Mouse (Mus musculus) thymus, adult 2 months (tissue): Measurements from ENCODE around the gene Cops3. TPM values are rescaled to one million over a fixed set of nuclear protein-coding genes. Genes with fewer than 3 reads are reported as not detected.

Source experiments
- DNase-seq: peaks from one replicate; pipeline ENCODE4 v3.0.0; 2021
- H3K27ac ChIP-seq: fragments of 200-500 bp; 2 replicates; pipeline ENCODE4 v1.5.1; 2012; ENCODE audit warnings: low read length, control low read depth; ENCODE audit not compliant: control insufficient read depth, insufficient read depth
- H3K27me3 ChIP-seq: fragments of 200-500 bp; 2 replicates; pipeline ENCODE4 v1.6.1; 2012; ENCODE audit warnings: mild to moderate bottlenecking, low read length, moderate library complexity, mixed read lengths; ENCODE audit not compliant: control insufficient read depth, insufficient read depth
- H3K36me3 ChIP-seq: fragments of 200-500 bp; 2 replicates; pipeline ENCODE4 v1.6.1; 2012; ENCODE audit warnings: mild to moderate bottlenecking, low read length, moderate library complexity; ENCODE audit not compliant: control insufficient read depth, insufficient read depth
- H3K4me1 ChIP-seq: fragments of 200-500 bp; replicated peaks from 2 replicates; pipeline ENCODE4 v1.6.1; 2012; ENCODE audit warnings: low read length; ENCODE audit not compliant: control insufficient read depth, insufficient read depth
- H3K4me3 ChIP-seq: fragments of 200-500 bp; 2 replicates; pipeline ENCODE4 v1.5.1; 2012; ENCODE audit warnings: mild to moderate bottlenecking, low read length, control low read depth, moderate library complexity; ENCODE audit not compliant: control insufficient read depth, insufficient read depth
- CTCF ChIP-seq: fragments of 200-500 bp; IDR thresholded peaks from 2 replicates; pipeline ENCODE4 v1.5.1; 2012; ENCODE audit warnings: mild to moderate bottlenecking, control low read depth, low read length, moderate library complexity, borderline replicate concordance; ENCODE audit not compliant: control insufficient read depth, poor library complexity, insufficient read depth; ENCODE audit errors: extremely low read depth
- POLR2A ChIP-seq: fragments of 200-500 bp; IDR thresholded peaks from 2 replicates; pipeline ENCODE4 v1.6.1; 2012; ENCODE audit warnings: mild to moderate bottlenecking, low read length, control low read depth, moderate library complexity; ENCODE audit not compliant: control insufficient read depth, poor library complexity, insufficient read depth; ENCODE audit errors: extremely low read depth
- WGBS: fragments of 180-500 bp; shearing (Covaris S2); methylation state at CpG from one replicate; pipeline ENCODE4 v1.1.7; 2018; 5-methylcytosine and 5-hydroxymethylcytosine counted together
- polyA plus RNA-seq: library from polyadenylated mRNA; depleted of rRNA; stranded (reverse); fragments of >200 nt; gene quantifications from 2 replicates; pipeline ENCODE4 v1.2.3, GENCODE M21; 2012

The Cops3 gene
- polyA plus RNA-seq, 1 experiment, result 31.0 TPM

GRCm38 (mm10) chr11:59780241-59780640, 59.4 kb downstream of the Cops3 start:
- DNase-seq, result no peak
- H3K4me3 ChIP-seq, result no peak overlapping the region
- no peaks in the 10 kb centered on the region for H3K4me1 ChIP-seq
- 92% methylated on average over 4 of the region's 4 CpGs for WGBS
- H3K27ac ChIP-seq, result no peak overlapping the region
- peaks cover 12% of the 10 kb centered on the region for H3K36me3 ChIP-seq
- H3K27me3 ChIP-seq, result no peaks in the 10 kb centered on the region
- TF ChIP-seq CTCF (no peak), POLR2A (no peak)

GRCm38 (mm10) chr11:59779406-59779805, 60.2 kb downstream of the Cops3 start:
- WGBS, result 89% methylated on average over 4 of the region's 4 CpGs
- TF ChIP-seq POLR2A, result no peak
- no peak for TF ChIP-seq CTCF
- no peaks in the 10 kb centered on the region for H3K4me1 ChIP-seq
- no peaks in the 10 kb centered on the region for H3K27me3 ChIP-seq
- DNase-seq, result no peak
- H3K27ac ChIP-seq, result no peak overlapping the region
- no peak overlapping the region for H3K4me3 ChIP-seq
- H3K36me3 ChIP-seq, result peaks cover 18% of the 10 kb centered on the region

GRCm38 (mm10) chr11:59778874-59779223, 60.8 kb downstream of the Cops3 start:
- H3K27me3 ChIP-seq, result no peaks in the 10 kb centered on the region
- no peak overlapping the region for H3K4me3 ChIP-seq
- H3K4me1 ChIP-seq, result no peaks in the 10 kb centered on the region
- no peak overlapping the region for H3K27ac ChIP-seq
- WGBS, result 93% methylated on average over 1 of the region's 1 CpGs
- no peak for DNase-seq
- peaks cover 23% of the 10 kb centered on the region for H3K36me3 ChIP-seq
- no peak for TF ChIP-seq POLR2A
- no peak; the same call in 1 of the 2 replicates for TF ChIP-seq CTCF

GRCm38 (mm10) chr11:59778181-59778873, 61.3 kb downstream of the Cops3 start:
- Histone ChIP-seq H3K4me1 (no peaks in the 10 kb centered on the region), H3K4me3 (no peak overlapping the region), H3K27me3 (no peaks in the 10 kb centered on the region), H3K36me3 (peaks cover 27% of the 10 kb centered on the region), H3K27ac (no peak overlapping the region)
- DNase-seq, result peak; percentile 84
- TF ChIP-seq POLR2A (no peak), CTCF (peak; percentile 97)
- 64% methylated on average over 9 of the region's 9 CpGs for WGBS

DNA sequence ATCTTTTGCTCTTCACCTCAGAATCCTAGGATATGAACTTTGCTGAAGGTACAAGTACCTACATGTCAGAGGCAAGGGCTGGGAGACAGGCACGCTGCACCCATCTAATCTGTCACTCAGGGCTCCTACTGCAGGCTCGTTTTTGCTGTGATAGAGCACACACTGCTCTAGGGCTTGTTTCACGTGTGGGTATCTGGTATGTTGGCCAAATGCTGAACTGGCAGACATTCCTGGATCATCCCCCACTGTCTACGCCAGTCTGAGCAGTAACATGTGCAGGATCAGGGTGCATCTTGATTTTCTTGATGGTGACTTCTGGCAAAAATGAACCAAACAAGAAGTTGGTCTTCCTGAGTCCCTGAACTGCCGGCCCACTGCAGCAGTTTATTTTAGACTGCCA, 62.4 kb downstream of the Cops3 start:
- H3K27ac ChIP-seq, result no peak overlapping the region
- 96% methylated on average over 5 of the region's 5 CpGs for WGBS
- no peaks in the 10 kb centered on the region for H3K4me1 ChIP-seq
- peaks cover 35% of the 10 kb centered on the region for H3K36me3 ChIP-seq
- H3K4me3 ChIP-seq, result no peak overlapping the region
- TF ChIP-seq CTCF (no peak), POLR2A (no peak)
- no peaks in the 10 kb centered on the region for H3K27me3 ChIP-seq
- DNase-seq, result no peak

GRCm38 (mm10) chr11:59775435-59776148, 64.0 kb downstream of the Cops3 start:
- WGBS, result 94% methylated on average over 13 of the region's 13 CpGs
- Histone ChIP-seq H3K27ac (no peak overlapping the region), H3K4me3 (no peak overlapping the region), H3K27me3 (no peaks in the 10 kb centered on the region), H3K36me3 (peaks cover 52% of the 10 kb centered on the region), H3K4me1 (no peaks in the 10 kb centered on the region)
- no peak for DNase-seq
- TF ChIP-seq CTCF (no peak), POLR2A (no peak)
